Mouse (Mus musculus) T-helper 1 cell (primary cell): ENCODE results near the gene Ect2.

Experiments used
- in situ Hi-C: fragments of 300-600 bp; cut with MboI, MseI; formaldehyde crosslinking; loops from one replicate; pipeline ENCODE4 v1.15.1; 2025; ENCODE audit warnings: high pct_unique_total_duplicates

Ect2 gene

GRCm38 (mm10) chr3:27071706-27072105, 82.0 kb downstream of the Ect2 start:
- in situ Hi-C loops, result loop anchor here (5.0 kb wide), 1 partner anchor 161 kb away; no protein-coding TSS in a partner anchor

- in situ Hi-C loops, result loop anchor here (5.0 kb wide), 1 partner anchor 162 kb away; no protein-coding TSS in a partner anchor
These were observed 83.3 kb downstream of the Ect2 start for GRCm38 (mm10) chr3:27070340-27070739.

GRCm38 (mm10) chr3:27067206-27067605, 86.5 kb downstream of the Ect2 start:
- in situ Hi-C loops, result no loop called here

- in situ Hi-C loops, result no loop called here
These were observed 88.8 kb downstream of the Ect2 start for GRCm38 (mm10) chr3:27064886-27065285.

- in situ Hi-C loops, result no loop called here
These were observed 90.0 kb downstream of the Ect2 start for GRCm38 (mm10) chr3:27063399-27064260.

GRCm38 (mm10) chr3:27060441-27060840, 93.2 kb downstream of the Ect2 start:
- in situ Hi-C loops, result no loop called here

- in situ Hi-C loops, result no loop called here
These were observed 94.0 kb downstream of the Ect2 start for GRCm38 (mm10) chr3:27059529-27060322.

- in situ Hi-C loops, result no loop called here
These were observed 98.2 kb downstream of the Ect2 start for GRCm38 (mm10) chr3:27055471-27055870.

GRCm38 (mm10) chr3:27054766-27055165, 98.9 kb downstream of the Ect2 start:
- in situ Hi-C loops, result no loop called here
